Mouse (Mus musculus) thymus, adult 2 months (tissue): ENCODE measurements around the gene Zic5. TPM values are rescaled to one million over a fixed set of nuclear protein-coding genes. Genes with fewer than 3 reads are reported as not detected.

Experiments used
- DNase-seq: peaks from one replicate; pipeline ENCODE4 v3.0.0; 2021
- H3K27ac ChIP-seq: fragments of 200-500 bp; 2 replicates; pipeline ENCODE4 v1.5.1; 2012; ENCODE audit warnings: low read length, control low read depth; ENCODE audit not compliant: control insufficient read depth, insufficient read depth
- H3K27me3 ChIP-seq: fragments of 200-500 bp; 2 replicates; pipeline ENCODE4 v1.6.1; 2012; ENCODE audit warnings: mild to moderate bottlenecking, low read length, moderate library complexity, mixed read lengths; ENCODE audit not compliant: control insufficient read depth, insufficient read depth
- H3K36me3 ChIP-seq: fragments of 200-500 bp; 2 replicates; pipeline ENCODE4 v1.6.1; 2012; ENCODE audit warnings: mild to moderate bottlenecking, low read length, moderate library complexity; ENCODE audit not compliant: control insufficient read depth, insufficient read depth
- H3K4me1 ChIP-seq: fragments of 200-500 bp; replicated peaks from 2 replicates; pipeline ENCODE4 v1.6.1; 2012; ENCODE audit warnings: low read length; ENCODE audit not compliant: control insufficient read depth, insufficient read depth
- H3K4me3 ChIP-seq: fragments of 200-500 bp; 2 replicates; pipeline ENCODE4 v1.5.1; 2012; ENCODE audit warnings: mild to moderate bottlenecking, low read length, control low read depth, moderate library complexity; ENCODE audit not compliant: control insufficient read depth, insufficient read depth
- CTCF ChIP-seq: fragments of 200-500 bp; IDR thresholded peaks from 2 replicates; pipeline ENCODE4 v1.5.1; 2012; ENCODE audit warnings: mild to moderate bottlenecking, control low read depth, low read length, moderate library complexity, borderline replicate concordance; ENCODE audit not compliant: control insufficient read depth, poor library complexity, insufficient read depth; ENCODE audit errors: extremely low read depth
- POLR2A ChIP-seq: fragments of 200-500 bp; IDR thresholded peaks from 2 replicates; pipeline ENCODE4 v1.6.1; 2012; ENCODE audit warnings: mild to moderate bottlenecking, low read length, control low read depth, moderate library complexity; ENCODE audit not compliant: control insufficient read depth, poor library complexity, insufficient read depth; ENCODE audit errors: extremely low read depth
- WGBS: fragments of 180-500 bp; shearing (Covaris S2); methylation state at CpG from one replicate; pipeline ENCODE4 v1.1.7; 2018; 5-methylcytosine and 5-hydroxymethylcytosine counted together
- polyA plus RNA-seq: library from polyadenylated mRNA; depleted of rRNA; stranded (reverse); fragments of >200 nt; gene quantifications from 2 replicates; pipeline ENCODE4 v1.2.3, GENCODE M21; 2012

Zic5 gene
- polyA plus RNA-seq, 1 experiment = not detected

GRCm38 (mm10) chr14:122474891-122475556, 9.5 kb upstream of the Zic5 start, which contains the start of gene Zic2:
Gene Zic2, plus strand, starts transcription at chr14:122475435.
- Histone ChIP-seq H3K36me3 (no peaks in the 10 kb centered on the region), H3K27ac (no peak within 1 kb of the TSS), H3K4me1 (no peaks in the 10 kb centered on the region), H3K4me3 (no peak within 1 kb of the TSS), H3K27me3 (peaks cover 28% of the 10 kb centered on the region)
- DNase-seq = no peak
- under 1% methylated on average over 49 of the region's 73 CpGs for WGBS
- no peak for TF ChIP-seq POLR2A
- no peak for TF ChIP-seq CTCF

- H3K27ac ChIP-seq = no peak overlapping the region
- H3K4me1 ChIP-seq = no peaks in the 10 kb centered on the region
- peaks cover 28% of the 10 kb centered on the region for H3K27me3 ChIP-seq
- 1% methylated on average over 56 of the region's 57 CpGs for WGBS
- TF ChIP-seq CTCF = no peak
- TF ChIP-seq POLR2A = no peak
- H3K36me3 ChIP-seq = no peaks in the 10 kb centered on the region
- DNase-seq = no peak
- no peak overlapping the region for H3K4me3 ChIP-seq
Measured at GRCm38 (mm10) chr14:122474041-122474890, 8.8 kb upstream of the Zic5 start.

DNA sequence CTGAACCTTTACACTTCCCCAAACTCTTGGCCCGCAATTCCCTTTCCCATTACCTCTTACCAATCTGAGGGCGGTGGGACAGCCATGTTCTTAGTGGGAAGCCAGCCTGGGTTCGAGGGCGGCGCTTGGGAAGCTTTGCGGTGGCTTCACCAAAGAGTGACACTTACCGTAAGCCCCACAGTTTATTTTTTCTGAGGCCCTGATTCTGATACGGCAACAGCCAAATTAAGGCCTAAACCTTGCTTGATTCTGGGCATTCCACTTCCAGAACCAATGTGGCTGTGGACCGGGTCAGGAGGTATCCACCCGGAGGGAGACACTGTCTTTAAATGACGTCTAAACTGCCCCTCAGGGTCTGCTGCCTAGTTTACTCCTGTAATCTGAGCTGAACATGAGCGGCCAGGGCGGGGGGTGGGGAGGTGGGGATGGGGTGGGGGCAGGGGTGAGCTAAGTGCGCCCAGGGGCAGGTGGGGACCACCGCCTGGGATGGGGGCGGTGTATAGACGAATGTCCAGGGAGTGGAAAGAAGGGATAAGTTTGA, 7.8 kb upstream of the Zic5 start:
- DNase-seq = no peak
- 10% methylated on average over 17 of the region's 17 CpGs for WGBS
- Histone ChIP-seq H3K4me3 (no peak overlapping the region), H3K36me3 (no peaks in the 10 kb centered on the region), H3K27ac (no peak overlapping the region), H3K27me3 (peaks cover 26% of the 10 kb centered on the region), H3K4me1 (no peaks in the 10 kb centered on the region)
- no peak for TF ChIP-seq POLR2A
- no peak for TF ChIP-seq CTCF

GRCm38 (mm10) chr14:122472647-122473046, 7.2 kb upstream of the Zic5 start:
- TF ChIP-seq POLR2A (no peak), CTCF (no peak)
- Histone ChIP-seq H3K4me3 (no peak overlapping the region), H3K4me1 (no peaks in the 10 kb centered on the region), H3K36me3 (no peaks in the 10 kb centered on the region), H3K27me3 (peaks cover 24% of the 10 kb centered on the region), H3K27ac (no peak overlapping the region)
- WGBS = 6% methylated on average over 5 of the region's 5 CpGs
- DNase-seq = no peak

GRCm38 (mm10) chr14:122472161-122472560, 6.7 kb upstream of the Zic5 start:
- 8% methylated on average over 13 of the region's 13 CpGs for WGBS
- TF ChIP-seq POLR2A (no peak), CTCF (no peak)
- Histone ChIP-seq H3K27ac (no peak overlapping the region), H3K4me1 (no peaks in the 10 kb centered on the region), H3K4me3 (no peak overlapping the region), H3K27me3 (peaks cover 19% of the 10 kb centered on the region), H3K36me3 (no peaks in the 10 kb centered on the region)
- no peak for DNase-seq

- peaks cover 14% of the 10 kb centered on the region for H3K27me3 ChIP-seq
- H3K36me3 ChIP-seq = no peaks in the 10 kb centered on the region
- H3K27ac ChIP-seq = no peak overlapping the region
- no peak for TF ChIP-seq POLR2A
- TF ChIP-seq CTCF = no peak
- no peak for DNase-seq
- 11% methylated on average over 31 of the region's 31 CpGs for WGBS
- no peaks in the 10 kb centered on the region for H3K4me1 ChIP-seq
- H3K4me3 ChIP-seq = no peak overlapping the region
Measured at GRCm38 (mm10) chr14:122471449-122472085, 6.1 kb upstream of the Zic5 start.
